Mouse (Mus musculus) midbrain, embryonic 11.5 days (tissue): ENCODE results near the gene Olfr1211. TPM values are rescaled to one million over a fixed set of nuclear protein-coding genes. Genes with fewer than 3 reads are reported as not detected.

Experiments used
- ATAC-seq: fragments of 200-750 bp; cut with Nextera tagmentation; 2 replicates; pipeline ENCODE4 v1.8.0; 2017; ENCODE audit warnings: moderate TSS enrichment, moderate library complexity; ENCODE audit not compliant: low FRiP score
- DNase-seq: peaks from one replicate; pipeline ENCODE4 v3.0.0; 2015; ENCODE audit warnings: low spot score; ENCODE audit errors: missing footprints
- H3K27ac ChIP-seq: fragments of 300-500 bp; sonication (generic); 2 replicates; pipeline ENCODE4 v1.5.1; 2014; ENCODE audit warnings: low read depth, low read length
- H3K27me3 ChIP-seq: fragments of 300-500 bp; sonication (generic); 2 replicates; pipeline ENCODE4 v1.6.1; 2014; ENCODE audit warnings: mild to moderate bottlenecking, low read length, moderate library complexity, mixed read lengths; ENCODE audit not compliant: control insufficient read depth, insufficient read depth
- H3K36me3 ChIP-seq: fragments of 300-500 bp; sonication (generic); 2 replicates; pipeline ENCODE4 v1.6.1; 2014; ENCODE audit warnings: mild to moderate bottlenecking, low read length, moderate library complexity, mixed read lengths; ENCODE audit not compliant: control insufficient read depth, insufficient read depth
- H3K4me1 ChIP-seq: fragments of 300-500 bp; sonication (generic); 2 replicates; pipeline ENCODE4 v1.6.1; 2014; ENCODE audit warnings: low read length; ENCODE audit not compliant: control insufficient read depth, insufficient read depth
- H3K4me2 ChIP-seq: fragments of 300-500 bp; sonication (generic); 2 replicates; pipeline ENCODE4 v1.6.1; 2014; ENCODE audit warnings: mild to moderate bottlenecking, moderate library complexity
- H3K4me3 ChIP-seq: fragments of 300-500 bp; sonication (generic); 2 replicates; pipeline ENCODE4 v1.5.1; 2014; ENCODE audit warnings: low read depth, low read length
- H3K9ac ChIP-seq: fragments of 300-500 bp; sonication (generic); 2 replicates; pipeline ENCODE4 v1.6.1; 2014; ENCODE audit warnings: low read length
- H3K9me3 ChIP-seq: fragments of 300-500 bp; sonication (generic); 2 replicates; pipeline ENCODE4 v1.6.1; 2016; ENCODE audit warnings: low read length; ENCODE audit not compliant: control insufficient read depth
- WGBS: fragments of 180-500 bp; shearing (Covaris S2); extraction: QIAGEN DNeasy Blood & Tissue Kit; methylation state at CpG from one replicate; pipeline ENCODE4 v1.1.7; 2014; 5-methylcytosine and 5-hydroxymethylcytosine counted together
- polyA plus RNA-seq: library from polyadenylated mRNA; unstranded; fragments of >200 nt; fragmentation: Nextera tagmentation; extraction: Ambion mirVana; gene quantifications from 2 replicates; pipeline ENCODE4 v1.2.1, GENCODE M21; 2014

Olfr1211 gene
- not detected in 2 replicates for polyA plus RNA-seq

DNA sequence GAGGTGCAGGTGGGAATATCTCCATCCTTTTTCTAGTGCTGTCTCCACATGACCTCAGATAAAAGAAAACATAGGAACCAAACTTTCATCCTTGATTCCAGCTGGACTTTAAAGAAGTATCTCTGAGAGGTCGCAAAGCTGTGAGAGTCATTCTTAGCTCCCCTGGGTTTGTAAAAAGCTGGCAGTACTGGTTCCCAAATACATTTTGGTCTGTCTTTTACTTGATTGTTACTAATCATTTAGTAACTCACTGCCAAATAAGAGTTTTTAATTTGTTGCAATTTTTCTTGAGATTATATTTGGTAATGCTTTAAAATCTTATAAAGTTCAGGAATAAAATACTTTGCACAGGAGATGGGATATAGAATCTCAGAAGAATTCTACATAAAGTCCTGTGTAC, at the start of gene Olfr1211:
Gene Olfr1211 (minus strand): TSS at position 101 of the 400 bp plus-strand sequence.
- Histone ChIP-seq H3K4me3 (no peak within 1 kb of the TSS), H3K4me1 (no peaks in the 10 kb centered on the region), H3K27ac (no peak within 1 kb of the TSS), H3K4me2 (no peak within 1 kb of the TSS), H3K36me3 (no peaks in the 10 kb centered on the region), H3K9ac (no peak within 1 kb of the TSS), H3K9me3 (no peaks in the 10 kb centered on the region), H3K27me3 (no peaks in the 10 kb centered on the region)
- WGBS: 87% methylated on average over 1 of the region's 1 CpGs
- no peak for ATAC-seq
- DNase-seq: no peak

- H3K4me2 ChIP-seq: no peak within 1 kb of the TSS
These were observed 42.3 kb upstream of the Olfr1211 start, which contains the start of gene Gm13762 for GRCm38 (mm10) chr2:88980181-88980580. TSS of gene Gm13762 (minus strand) at chr2:88980281.

GRCm38 (mm10) chr2:88953669-88954068, 15.8 kb upstream of the Olfr1211 start, which contains the start of gene Olfr1212:
TSS of gene Olfr1212 (plus strand) at chr2:88953969.
- no peaks in the 10 kb centered on the region for H3K4me1 ChIP-seq
- H3K36me3 ChIP-seq: no peaks in the 10 kb centered on the region
- DNase-seq: no peak
- H3K27me3 ChIP-seq: no peaks in the 10 kb centered on the region
- no peak within 1 kb of the TSS for H3K4me3 ChIP-seq
- H3K9ac ChIP-seq: no peak within 1 kb of the TSS
- H3K9me3 ChIP-seq: no peaks in the 10 kb centered on the region
- no peak within 1 kb of the TSS for H3K27ac ChIP-seq
- H3K4me2 ChIP-seq: no peak within 1 kb of the TSS
- no peak for ATAC-seq

More at GRCm38 (mm10) chr2:88980181-88980580, 42.3 kb upstream of the Olfr1211 start, which contains the start of gene Gm13762:
- 81% methylated on average over 1 of the region's 1 CpGs for WGBS
- H3K4me1 ChIP-seq: no peaks in the 10 kb centered on the region
- no peak for ATAC-seq
- no peak within 1 kb of the TSS for H3K4me3 ChIP-seq
- no peaks in the 10 kb centered on the region for H3K36me3 ChIP-seq
- no peaks in the 10 kb centered on the region for H3K9me3 ChIP-seq
- no peak within 1 kb of the TSS for H3K9ac ChIP-seq
- no peak for DNase-seq
- H3K27ac ChIP-seq: no peak within 1 kb of the TSS
- no peaks in the 10 kb centered on the region for H3K27me3 ChIP-seq

- H3K4me1 ChIP-seq: no peaks in the 10 kb centered on the region
- H3K27ac ChIP-seq: no peak within 1 kb of the TSS
- no peaks in the 10 kb centered on the region for H3K9me3 ChIP-seq
- DNase-seq: no peak
- no peak within 1 kb of the TSS for H3K4me2 ChIP-seq
- H3K4me3 ChIP-seq: no peak within 1 kb of the TSS
- 85% methylated on average over 3 of the region's 3 CpGs for WGBS
- H3K9ac ChIP-seq: no peak within 1 kb of the TSS
- no peak for ATAC-seq
- no peaks in the 10 kb centered on the region for H3K27me3 ChIP-seq
- H3K36me3 ChIP-seq: no peaks in the 10 kb centered on the region
These were observed 22.9 kb downstream of the Olfr1211 start, which contains the start of gene Olfr1209 for GRCm38 (mm10) chr2:88915057-88915456. TSS of gene Olfr1209 (minus strand) at chr2:88915157.

- no peak for DNase-seq
These were observed 35.7 kb downstream of the Olfr1211 start, which contains the start of gene Olfr1208 for GRCm38 (mm10) chr2:88902211-88902610. TSS of gene Olfr1208 (minus strand) at chr2:88902311.

More at GRCm38 (mm10) chr2:88902211-88902610, 35.7 kb downstream of the Olfr1211 start, which contains the start of gene Olfr1208:
- Histone ChIP-seq H3K27ac (no peak within 1 kb of the TSS), H3K9me3 (no peaks in the 10 kb centered on the region), H3K27me3 (no peaks in the 10 kb centered on the region), H3K9ac (no peak within 1 kb of the TSS), H3K36me3 (no peaks in the 10 kb centered on the region), H3K4me3 (no peak within 1 kb of the TSS), H3K4me2 (no peak within 1 kb of the TSS), H3K4me1 (no peaks in the 10 kb centered on the region)
- no peak for ATAC-seq

Other genes starting within 250 kb of the Olfr1211 start
- not detected in 2 replicates for gene Olfr1195, start 248.9 kb downstream of the Olfr1211 start, polyA plus RNA-seq
- gene Olfr1196, start 233.5 kb downstream of the Olfr1211 start, polyA plus RNA-seq: not detected in 2 replicates
- gene Olfr1197, start 205.7 kb downstream of the Olfr1211 start, polyA plus RNA-seq: not detected in 2 replicates
- gene Olfr1198, start 186.7 kb downstream of the Olfr1211 start, polyA plus RNA-seq: not detected in 2 replicates
- not detected in 2 replicates for gene Olfr1199, start 177.6 kb downstream of the Olfr1211 start, polyA plus RNA-seq
- gene Olfr1200, start 167.6 kb downstream of the Olfr1211 start, polyA plus RNA-seq: not detected in 2 replicates
- not detected in 2 replicates for gene Olfr1201, start 145.1 kb downstream of the Olfr1211 start, polyA plus RNA-seq
- gene Olfr1202, start 123.6 kb downstream of the Olfr1211 start, polyA plus RNA-seq: not detected in 2 replicates
- not detected in 2 replicates for gene Olfr1205, start 108.4 kb downstream of the Olfr1211 start, polyA plus RNA-seq
- not detected in 2 replicates for gene Olfr1204, start 88.8 kb downstream of the Olfr1211 start, polyA plus RNA-seq
- gene Olfr1206, start 74.9 kb downstream of the Olfr1211 start, polyA plus RNA-seq: not detected in 2 replicates
- not detected in 2 replicates for gene Olfr1208, start 35.8 kb downstream of the Olfr1211 start, polyA plus RNA-seq
- not detected in 2 replicates for gene Olfr1209, start 23.0 kb downstream of the Olfr1211 start, polyA plus RNA-seq
- gene Olfr1212, start 15.9 kb upstream of the Olfr1211 start, polyA plus RNA-seq: not detected in 2 replicates
- not detected in 2 replicates for gene Gm13762, start 42.2 kb upstream of the Olfr1211 start, polyA plus RNA-seq
- not detected in 2 replicates for gene Olfr1214, start 54.5 kb upstream of the Olfr1211 start, polyA plus RNA-seq
- not detected in 2 replicates for gene Olfr1215, start 68.9 kb upstream of the Olfr1211 start, polyA plus RNA-seq
- gene Olfr1216, start 80.2 kb upstream of the Olfr1211 start, polyA plus RNA-seq: not detected in 2 replicates
- not detected in 2 replicates for gene Olfr1217, start 94.0 kb upstream of the Olfr1211 start, polyA plus RNA-seq
- not detected in 2 replicates for gene Olfr1218, start 123.1 kb upstream of the Olfr1211 start, polyA plus RNA-seq
- gene Olfr1219, start 145.4 kb upstream of the Olfr1211 start, polyA plus RNA-seq: not detected in 2 replicates
- gene Olfr1220, start 168.7 kb upstream of the Olfr1211 start, polyA plus RNA-seq: not detected in 2 replicates
- not detected in 2 replicates for gene Olfr1221, start 179.2 kb upstream of the Olfr1211 start, polyA plus RNA-seq
- not detected in 2 replicates for gene Olfr1222, start 194.9 kb upstream of the Olfr1211 start, polyA plus RNA-seq
- gene Olfr1223, start 213.4 kb upstream of the Olfr1211 start, polyA plus RNA-seq: not detected in 2 replicates
- not detected in 2 replicates for gene Olfr1224-ps1, start 226.0 kb upstream of the Olfr1211 start, polyA plus RNA-seq
- gene Olfr1225, start 236.6 kb upstream of the Olfr1211 start, polyA plus RNA-seq: not detected in 2 replicates